ENCODE assay signal across 9 mouse cellular contexts in the genomic region with DNA sequence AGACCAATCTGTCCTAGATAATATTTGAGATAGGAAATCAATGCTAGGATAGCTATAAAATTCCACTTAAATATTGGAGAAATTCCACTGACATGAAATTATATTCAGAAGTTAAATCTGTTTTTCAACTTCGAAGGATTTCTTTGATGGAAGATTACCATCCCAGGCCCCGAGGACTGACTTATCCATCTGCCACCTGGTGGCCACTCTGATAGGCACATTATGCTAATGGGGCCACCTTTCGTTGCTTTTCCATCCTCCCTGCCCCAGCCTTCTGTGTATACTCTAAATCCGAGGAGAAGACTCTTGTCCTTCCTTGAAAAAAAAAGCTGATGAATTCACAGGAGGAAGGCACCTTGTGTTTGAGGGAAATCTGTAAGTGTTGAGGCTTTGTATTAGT. TPM values are rescaled to one million over a fixed set of nuclear protein-coding genes. Genes with fewer than 3 reads are reported as not detected.
DNase-seq lines count a peak whose midpoint lies in the region; ATAC-seq and TF ChIP-seq lines count a peak whose summit lies in the region.
"Had no signal": no experiment of that assay in that cellular context is flagged by ENCODE, and none has a peak within 500 bp of the region (broad histone marks: within the 10 kb centered on the region; RNA-seq: fewer than 3 reads in every experiment).

No protein-coding gene starts in this region.

- no peak for ATAC-seq in kidney, embryonic 16.5 days (ENCODE audit: low FRiP score, low TSS enrichment)
- ATAC-seq in granulocyte monocyte progenitor cell, adult 5-6 weeks (replicated peaks; ENCODE audit: poor library complexity, severe bottlenecking) = peak; percentile 65
- no peak for ATAC-seq in stomach, postnatal 0 days (ENCODE audit: low FRiP score, low TSS enrichment)
- ATAC-seq in forebrain, embryonic 15.5 days (replicated peaks) = no peak

- no peaks in the 10 kb centered on the region for H3K4me1 ChIP-seq in kidney, embryonic 16.5 days (ENCODE audit: insufficient read depth, low read length)
- no peaks in the 10 kb centered on the region for H3K4me1 ChIP-seq in stomach, postnatal 0 days (replicated peaks; ENCODE audit: control insufficient read depth, insufficient read depth)
- H3K4me1 ChIP-seq in forebrain, embryonic 15.5 days = no peaks in the 10 kb centered on the region
- H3K4me1 ChIP-seq: embryonic facial prominence, embryonic 15.5 days had no signal

- TF ChIP-seq EP300 in stomach, postnatal 0 days (optimal IDR thresholded peaks at IDR 0.05) = no peak

- H3K4me2 ChIP-seq in kidney, embryonic 16.5 days (replicated peaks; ENCODE audit: low read depth, low read length) = no peak overlapping the region
- no peak overlapping the region for H3K4me2 ChIP-seq in stomach, postnatal 0 days (replicated peaks; ENCODE audit: low read depth)
- no peak overlapping the region for H3K4me2 ChIP-seq in forebrain, embryonic 15.5 days (replicated peaks)
- H3K4me2 ChIP-seq: embryonic facial prominence, embryonic 15.5 days had no signal

- no peaks in the 10 kb centered on the region for H3K36me3 ChIP-seq in kidney, embryonic 16.5 days (ENCODE audit: insufficient read depth, low read length)
- no peaks in the 10 kb centered on the region for H3K36me3 ChIP-seq in stomach, postnatal 0 days (ENCODE audit: control insufficient read depth, insufficient read depth, low read length)
- H3K36me3 ChIP-seq in forebrain, embryonic 15.5 days = no peaks in the 10 kb centered on the region
- H3K36me3 ChIP-seq: embryonic facial prominence, embryonic 15.5 days had no signal

- no peaks in the 10 kb centered on the region for H3K27me3 ChIP-seq in kidney, embryonic 16.5 days (ENCODE audit: insufficient read depth, low read length)
- no peaks in the 10 kb centered on the region for H3K27me3 ChIP-seq in stomach, postnatal 0 days (ENCODE audit: control insufficient read depth, insufficient read depth, low read length)
- no peaks in the 10 kb centered on the region for H3K27me3 ChIP-seq in forebrain, embryonic 15.5 days
- H3K27me3 ChIP-seq: embryonic facial prominence, embryonic 15.5 days had no signal

- 41% methylated on average over 4 of the region's 4 CpGs for WGBS in kidney, embryonic 16.5 days
- WGBS in stomach, postnatal 0 days = 28% methylated on average over 4 of the region's 4 CpGs
- 29% methylated on average over 4 of the region's 4 CpGs for WGBS in forebrain, embryonic 15.5 days

- peak; percentile 70 for TF ChIP-seq CTCF in stomach, postnatal 0 days (IDR thresholded peaks at IDR 0.05; ENCODE audit: low read depth)

- no peak overlapping the region for H3K4me3 ChIP-seq in kidney, embryonic 16.5 days (ENCODE audit: low read length)
- H3K4me3 ChIP-seq in stomach, postnatal 0 days (ENCODE audit: low read depth, low read length) = no peak overlapping the region
- no peak overlapping the region for H3K4me3 ChIP-seq in forebrain, embryonic 15.5 days
- H3K4me3 ChIP-seq: embryonic facial prominence, embryonic 15.5 days had no signal

- no peak overlapping the region for H3K27ac ChIP-seq in kidney, embryonic 16.5 days (ENCODE audit: low read length)
- no peak overlapping the region for H3K27ac ChIP-seq in stomach, postnatal 0 days (replicated peaks)
- H3K27ac ChIP-seq in forebrain, embryonic 15.5 days (replicated peaks) = no peak overlapping the region
- H3K27ac ChIP-seq: embryonic facial prominence, embryonic 15.5 days had no signal

- peak; percentile 39 for DNase-seq in kidney, adult 9 months
- peak; percentile 38 for DNase-seq in 416B (ENCODE audit: low read depth)
- peak; percentile 56 for DNase-seq in CD4-positive, CD25-positive, alpha-beta regulatory T cell, adult 2 months (ENCODE audit: low read depth, low spot score)
- peak; percentile 28 for DNase-seq in stomach, postnatal 0 days (ENCODE audit: low spot score)
- DNase-seq in urinary bladder, postnatal 10 days (ENCODE audit: low spot score) = no peak

- no peaks in the 10 kb centered on the region for H3K9me3 ChIP-seq in kidney, embryonic 16.5 days (ENCODE audit: low read length)
- no peaks in the 10 kb centered on the region for H3K9me3 ChIP-seq in stomach, postnatal 0 days (ENCODE audit: control insufficient read depth, low read length)
- H3K9me3 ChIP-seq in forebrain, embryonic 15.5 days = no peaks in the 10 kb centered on the region
- H3K9me3 ChIP-seq: embryonic facial prominence, embryonic 15.5 days had no signal

- H3K9ac ChIP-seq in kidney, embryonic 16.5 days (replicated peaks; ENCODE audit: low read length) = no peak overlapping the region
- H3K9ac ChIP-seq in stomach, postnatal 0 days (ENCODE audit: low read length) = no peak overlapping the region
- H3K9ac ChIP-seq in forebrain, embryonic 15.5 days (replicated peaks) = no peak overlapping the region
- H3K9ac ChIP-seq: embryonic facial prominence, embryonic 15.5 days had no signal

RNA-seq across cellular contexts. Expression of a gene that starts 11.8 kb away (rescaled TPM):
- 10.3 and 10.4 TPM in 2 replicates for polyA plus RNA-seq in kidney, embryonic 16.5 days (2015; fragmentation: Nextera tagmentation; extraction: Ambion mirVana)
- 19.2 and 19.5 TPM in 2 replicates for total RNA-seq in granulocyte monocyte progenitor cell, adult 5-6 weeks (2014; fragmentation: Nextera tagmentation)
- total RNA-seq in granulocyte monocyte progenitor cell, adult 5-6 weeks (2017) = 24.8 and 32.0 TPM in 2 replicates
- polyA plus RNA-seq in stomach, postnatal 0 days (2015; fragmentation: Nextera tagmentation; extraction: Ambion mirVana) = 4.6 and 4.7 TPM in 2 replicates
- 11.5 and 12.9 TPM in 2 replicates for polyA plus RNA-seq in forebrain, embryonic 15.5 days (2015; fragmentation: Nextera tagmentation; extraction: Ambion mirVana)
